Mouse (Mus musculus) midbrain, embryonic 12.5 days (tissue): ENCODE results near the gene Cenpp. TPM values are rescaled to one million over a fixed set of nuclear protein-coding genes. Genes with fewer than 3 reads are reported as not detected.
A peak's percentile ranks its signal among the peaks of the same experiment; 100 is the strongest.

Experiments used
- ATAC-seq: fragments of 200-750 bp; cut with Nextera tagmentation; 2 replicates; pipeline ENCODE4 v1.8.0; 2017; ENCODE audit warnings: low read depth, moderate TSS enrichment, moderate library complexity; ENCODE audit not compliant: low FRiP score
- H3K27ac ChIP-seq: fragments of 300-500 bp; sonication (generic); replicated peaks from 2 replicates; pipeline ENCODE4 v1.5.1; 2016; ENCODE audit warnings: mild to moderate bottlenecking
- H3K27me3 ChIP-seq: fragments of 300-500 bp; sonication (generic); 2 replicates; pipeline ENCODE4 v1.6.1; 2016; ENCODE audit warnings: mild to moderate bottlenecking
- H3K36me3 ChIP-seq: fragments of 300-500 bp; sonication (generic); 2 replicates; pipeline ENCODE4 v1.6.1; 2016
- H3K4me1 ChIP-seq: fragments of 300-500 bp; sonication (generic); 2 replicates; pipeline ENCODE4 v1.6.1; 2016
- H3K4me2 ChIP-seq: fragments of 300-500 bp; sonication (generic); replicated peaks from 2 replicates; pipeline ENCODE4 v1.6.1; 2016; ENCODE audit warnings: mild to moderate bottlenecking, moderate library complexity
- H3K4me3 ChIP-seq: fragments of 300-500 bp; sonication (generic); 2 replicates; pipeline ENCODE4 v1.5.1; 2016; ENCODE audit warnings: mild to moderate bottlenecking
- H3K9ac ChIP-seq: fragments of 300-500 bp; sonication (generic); replicated peaks from 2 replicates; pipeline ENCODE4 v1.6.1; 2016; ENCODE audit warnings: mild to moderate bottlenecking, moderate library complexity
- H3K9me3 ChIP-seq: fragments of 300-500 bp; sonication (generic); 2 replicates; pipeline ENCODE4 v1.6.1; 2016; ENCODE audit warnings: mild to moderate bottlenecking
- WGBS: fragments of 180-500 bp; shearing (Covaris S2); methylation state at CpG from one replicate; pipeline ENCODE4 v1.1.7; 2016; 5-methylcytosine and 5-hydroxymethylcytosine counted together
- polyA plus RNA-seq: library from polyadenylated mRNA; unstranded; fragments of >200 nt; fragmentation: Nextera tagmentation; extraction: Ambion mirVana; gene quantifications from 2 replicates; pipeline ENCODE4 v1.2.1, GENCODE M21; 2016

The Cenpp gene
- polyA plus RNA-seq, 1 experiment from 2014 or later, result 26.5 TPM

DNA sequence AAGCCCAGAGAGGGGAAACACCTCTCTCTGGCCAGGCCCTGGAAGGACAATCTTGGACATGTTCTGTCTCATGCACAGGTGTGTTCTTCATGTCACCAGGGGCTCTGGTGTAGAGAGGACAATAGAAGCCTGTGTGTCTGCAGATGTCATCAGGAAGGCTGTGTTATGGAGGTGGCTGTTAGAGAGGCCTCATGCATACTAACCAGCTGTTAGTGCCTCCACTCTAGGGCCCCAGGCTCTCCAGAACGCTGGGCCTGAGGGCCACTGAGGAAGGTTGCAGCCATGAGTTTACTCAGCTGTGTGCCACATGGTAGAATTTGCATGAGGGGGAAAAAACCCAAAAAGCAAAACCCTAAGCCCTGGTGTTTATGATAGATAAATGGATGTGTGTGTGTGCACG lies 185.0 kb downstream of the Cenpp start:
- H3K27me3 ChIP-seq, result no peaks in the 10 kb centered on the region
- H3K27ac ChIP-seq, result no peak overlapping the region
- no peaks in the 10 kb centered on the region for H3K9me3 ChIP-seq
- no peak overlapping the region for H3K4me2 ChIP-seq
- 82% methylated on average over 2 of the region's 2 CpGs for WGBS
- no peaks in the 10 kb centered on the region for H3K4me1 ChIP-seq
- no peak overlapping the region for H3K4me3 ChIP-seq
- H3K9ac ChIP-seq, result no peak overlapping the region
- peaks cover 23% of the 10 kb centered on the region; the same call in 1 of the 2 replicates for H3K36me3 ChIP-seq
- no peak for ATAC-seq

DNA sequence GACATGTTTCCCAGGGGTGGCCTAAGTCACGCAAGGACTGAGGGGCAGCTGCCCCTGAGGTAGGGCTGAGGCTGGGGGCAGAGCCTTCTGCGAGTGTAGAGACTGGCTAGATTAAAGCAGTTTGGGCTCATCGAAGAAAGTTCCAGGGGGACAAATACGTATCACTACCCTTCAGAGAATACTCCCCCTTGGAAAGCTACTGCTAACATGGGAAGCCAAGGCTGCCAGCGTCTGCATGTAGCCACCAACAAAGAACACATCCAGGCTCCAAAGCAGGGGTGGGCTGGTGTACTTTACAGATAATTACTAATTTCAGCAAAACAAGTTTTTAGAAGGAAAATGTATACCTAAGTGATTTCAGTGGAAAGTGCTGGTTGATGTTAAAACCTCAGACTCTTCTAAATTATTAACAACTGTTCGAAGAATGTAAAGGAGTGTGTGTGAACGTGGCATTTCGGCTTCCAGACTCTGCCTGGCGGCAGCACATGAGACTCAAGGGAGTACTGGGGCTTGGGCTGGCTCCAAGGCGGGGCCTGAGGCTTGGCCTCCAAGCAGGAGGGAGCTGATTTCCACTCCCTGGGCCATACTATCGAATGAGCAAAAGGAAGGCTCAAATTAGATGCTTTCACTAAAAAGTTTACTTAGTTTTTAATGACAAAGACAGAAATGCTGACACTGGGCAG lies 186.1 kb downstream of the Cenpp start:
- no peaks in the 10 kb centered on the region for H3K9me3 ChIP-seq
- 85% methylated on average over 11 of the region's 11 CpGs for WGBS
- peaks cover 33% of the 10 kb centered on the region for H3K36me3 ChIP-seq
- no peak for ATAC-seq
- H3K4me2 ChIP-seq, result no peak overlapping the region
- no peak overlapping the region for H3K9ac ChIP-seq
- H3K27ac ChIP-seq, result no peak overlapping the region
- no peaks in the 10 kb centered on the region for H3K27me3 ChIP-seq
- H3K4me1 ChIP-seq, result no peaks in the 10 kb centered on the region
- H3K4me3 ChIP-seq, result no peak overlapping the region

DNA sequence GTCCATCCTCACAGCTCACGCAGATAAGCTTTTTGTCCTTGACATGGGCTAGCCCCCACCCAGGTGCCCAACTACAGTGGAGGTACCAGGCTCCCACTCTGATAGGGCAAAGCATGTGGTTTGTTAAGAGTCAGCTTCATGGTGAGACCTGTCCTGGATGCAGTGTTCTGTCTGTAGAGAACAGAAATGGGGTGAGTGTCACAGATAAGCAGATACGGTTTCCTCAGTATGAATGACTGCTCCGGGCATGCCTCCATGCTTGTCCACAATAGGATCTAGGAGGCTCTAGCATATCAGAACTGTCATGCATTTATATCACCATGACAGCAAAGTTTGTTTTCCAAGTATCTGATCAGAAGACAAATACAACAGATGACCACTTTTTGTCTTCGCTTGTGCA lies 186.7 kb downstream of the Cenpp start:
- Histone ChIP-seq H3K4me3 (no peak overlapping the region), H3K27me3 (no peaks in the 10 kb centered on the region), H3K27ac (no peak overlapping the region), H3K4me2 (no peak overlapping the region), H3K9me3 (no peaks in the 10 kb centered on the region), H3K36me3 (peaks cover 37% of the 10 kb centered on the region), H3K4me1 (no peaks in the 10 kb centered on the region), H3K9ac (no peak overlapping the region)
- 90% methylated on average over 4 of the region's 4 CpGs for WGBS
- ATAC-seq, result no peak

- H3K9ac ChIP-seq, result no peak overlapping the region
- ATAC-seq, result no peak
Observed at GRCm38 (mm10) chr13:49462921-49463320, 189.7 kb downstream of the Cenpp start.

GRCm38 (mm10) chr13:49461458-49462132 lies 191.0 kb downstream of the Cenpp start:
- no peak overlapping the region for H3K27ac ChIP-seq
- H3K9ac ChIP-seq, result no peak overlapping the region
- H3K4me3 ChIP-seq, result no peak overlapping the region
- no peaks in the 10 kb centered on the region for H3K27me3 ChIP-seq
- no peak overlapping the region for H3K4me2 ChIP-seq
- ATAC-seq, result no peak
- no peaks in the 10 kb centered on the region for H3K9me3 ChIP-seq
- WGBS, result 81% methylated on average over 15 of the region's 15 CpGs
- H3K36me3 ChIP-seq, result peaks cover 59% of the 10 kb centered on the region
- no peaks in the 10 kb centered on the region for H3K4me1 ChIP-seq

More at GRCm38 (mm10) chr13:49462921-49463320, 189.7 kb downstream of the Cenpp start:
- no peaks in the 10 kb centered on the region for H3K9me3 ChIP-seq
- H3K27me3 ChIP-seq, result no peaks in the 10 kb centered on the region
- H3K27ac ChIP-seq, result no peak overlapping the region
- no peak overlapping the region for H3K4me2 ChIP-seq
- no peak overlapping the region for H3K4me3 ChIP-seq
- no peaks in the 10 kb centered on the region for H3K4me1 ChIP-seq
- WGBS, result 91% methylated on average over 2 of the region's 2 CpGs
- peaks cover 55% of the 10 kb centered on the region for H3K36me3 ChIP-seq

GRCm38 (mm10) chr13:49460692-49461414 lies 191.7 kb downstream of the Cenpp start:
- Histone ChIP-seq H3K4me3 (no peak overlapping the region), H3K27ac (no peak overlapping the region), H3K27me3 (no peaks in the 10 kb centered on the region), H3K4me2 (no peak overlapping the region), H3K9ac (no peak overlapping the region), H3K9me3 (no peaks in the 10 kb centered on the region), H3K4me1 (no peaks in the 10 kb centered on the region), H3K36me3 (peaks cover 59% of the 10 kb centered on the region)
- no peak for ATAC-seq
- WGBS, result 90% methylated on average over 5 of the region's 5 CpGs

- H3K27ac ChIP-seq, result no peak overlapping the region
- peaks cover 56% of the 10 kb centered on the region for H3K36me3 ChIP-seq
- 92% methylated on average over 4 of the region's 4 CpGs for WGBS
Observed at GRCm38 (mm10) chr13:49460276-49460675, 192.3 kb downstream of the Cenpp start.

DNA sequence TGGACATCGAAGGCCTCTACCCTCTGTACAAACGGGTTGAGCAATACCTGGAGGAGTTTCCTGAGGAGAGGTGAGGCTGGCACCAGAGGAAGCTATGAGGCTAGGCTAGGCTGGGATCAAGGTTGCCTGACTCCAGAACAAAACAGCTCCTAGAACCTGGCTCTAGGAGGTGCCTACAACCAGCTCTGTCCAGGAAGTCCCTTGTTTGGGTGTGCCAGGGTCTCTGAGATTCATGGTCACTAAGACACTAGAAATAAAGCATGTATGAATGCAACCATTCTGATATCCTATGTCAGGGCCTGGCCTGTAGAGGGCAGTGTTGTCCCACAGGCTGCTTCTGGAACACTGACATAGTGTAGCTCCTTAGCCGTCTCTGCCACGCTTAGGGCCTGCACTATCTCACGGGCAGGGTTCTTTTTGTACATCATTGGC lies 203.3 kb downstream of the Cenpp start:
- ATAC-seq, result peak; percentile 71
- H3K27me3 ChIP-seq, result no peaks in the 10 kb centered on the region
- WGBS, result 48% methylated on average over 5 of the region's 5 CpGs
- H3K36me3 ChIP-seq, result peaks cover 50% of the 10 kb centered on the region
- no peaks in the 10 kb centered on the region for H3K4me1 ChIP-seq
- H3K27ac ChIP-seq, result no peak overlapping the region
- no peak overlapping the region; the same call in 1 of the 2 replicates for H3K9ac ChIP-seq
- H3K4me2 ChIP-seq, result no peak overlapping the region
- no peaks in the 10 kb centered on the region for H3K9me3 ChIP-seq
- no peak overlapping the region for H3K4me3 ChIP-seq

More at GRCm38 (mm10) chr13:49460276-49460675, 192.3 kb downstream of the Cenpp start:
- Histone ChIP-seq H3K4me3 (no peak overlapping the region), H3K9me3 (no peaks in the 10 kb centered on the region), H3K9ac (no peak overlapping the region), H3K27me3 (no peaks in the 10 kb centered on the region), H3K4me2 (no peak overlapping the region), H3K4me1 (no peaks in the 10 kb centered on the region)
- no peak for ATAC-seq

DNA sequence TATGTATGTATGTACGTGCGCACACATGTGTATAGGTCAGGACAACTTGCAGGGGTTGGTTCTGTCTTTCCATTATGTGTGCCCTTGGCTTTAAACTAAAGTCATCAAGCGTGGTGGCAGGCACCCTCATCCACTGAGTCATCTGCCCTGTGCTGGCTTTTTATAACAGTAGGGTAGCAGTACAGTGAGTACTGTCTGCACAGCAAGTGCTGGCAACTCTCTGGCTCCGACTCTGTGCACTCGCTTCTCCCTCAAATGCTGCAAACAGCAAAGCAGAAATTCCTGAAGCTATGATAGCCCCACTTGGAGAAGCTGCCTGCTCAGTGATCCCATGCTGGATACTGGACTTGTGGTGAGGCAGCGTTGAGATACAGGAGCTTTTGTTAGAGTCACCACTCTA lies 208.1 kb downstream of the Cenpp start:
- Histone ChIP-seq H3K36me3 (peaks cover 48% of the 10 kb centered on the region), H3K27ac (no peak overlapping the region), H3K9ac (no peak overlapping the region), H3K27me3 (no peaks in the 10 kb centered on the region), H3K4me1 (no peaks in the 10 kb centered on the region), H3K9me3 (no peaks in the 10 kb centered on the region), H3K4me3 (no peak overlapping the region), H3K4me2 (no peak overlapping the region)
- ATAC-seq, result no peak
- WGBS, result 95% methylated on average over 6 of the region's 6 CpGs

- H3K27ac ChIP-seq, result no peak overlapping the region
- H3K27me3 ChIP-seq, result no peaks in the 10 kb centered on the region
- peaks cover 54% of the 10 kb centered on the region for H3K36me3 ChIP-seq
- H3K9ac ChIP-seq, result no peak overlapping the region
- H3K4me1 ChIP-seq, result no peaks in the 10 kb centered on the region
- 83% methylated on average over 4 of the region's 4 CpGs for WGBS
- H3K4me3 ChIP-seq, result no peak overlapping the region
- no peak for ATAC-seq
- no peaks in the 10 kb centered on the region for H3K9me3 ChIP-seq
- no peak overlapping the region for H3K4me2 ChIP-seq
Observed at GRCm38 (mm10) chr13:49436170-49436569, 216.4 kb downstream of the Cenpp start.

DNA sequence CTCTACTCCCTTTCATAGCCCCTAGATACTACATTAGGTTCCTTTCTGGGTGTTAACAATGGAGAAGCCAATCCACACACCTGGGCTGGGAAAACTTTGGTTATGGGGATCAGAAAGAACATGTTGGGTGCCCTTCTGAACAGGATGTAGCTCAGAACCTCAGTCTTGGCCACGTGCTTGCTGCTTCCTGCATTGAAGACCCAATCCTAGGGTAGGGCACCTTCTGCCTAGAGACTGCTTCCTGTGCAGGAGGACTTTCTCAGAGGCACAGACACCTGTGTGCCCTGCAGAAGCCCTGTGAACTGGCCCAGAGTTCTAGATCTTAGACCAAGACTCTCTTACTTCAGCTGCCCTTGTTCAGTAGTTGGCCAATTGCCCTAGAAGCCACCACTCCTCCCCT lies 216.8 kb downstream of the Cenpp start:
- no peaks in the 10 kb centered on the region for H3K27me3 ChIP-seq
- H3K4me3 ChIP-seq, result no peak overlapping the region
- no peak overlapping the region for H3K9ac ChIP-seq
- no peak overlapping the region for H3K27ac ChIP-seq
- peaks cover 54% of the 10 kb centered on the region for H3K36me3 ChIP-seq
- 91% methylated on average over 1 of the region's 1 CpGs for WGBS
- no peak overlapping the region for H3K4me2 ChIP-seq
- H3K4me1 ChIP-seq, result no peaks in the 10 kb centered on the region
- no peaks in the 10 kb centered on the region for H3K9me3 ChIP-seq
- no peak for ATAC-seq
